Mouse (Mus musculus) E14TG2a.4 (cell line): ENCODE data around the gene Gatd1.

ENCODE experiments used
- H3K27me3 ChIP-seq: 2 replicates; pipeline ENCODE4 v1.6.1; 2014; ENCODE audit warnings: low read length, control low read depth; ENCODE audit not compliant: insufficient read depth
- H3K36me3 ChIP-seq: 2 replicates; pipeline ENCODE4 v1.6.1; 2014; ENCODE audit warnings: low read length, control low read depth; ENCODE audit not compliant: insufficient read depth
- H3K4me1 ChIP-seq: replicated peaks from 2 replicates; pipeline ENCODE4 v1.6.1; 2014; ENCODE audit warnings: low read depth, low read length, control low read depth
- H3K4me3 ChIP-seq: replicated peaks from 2 replicates; pipeline ENCODE4 v1.5.1; 2014; ENCODE audit warnings: mild to moderate bottlenecking, low read length
- H3K9me3 ChIP-seq: 2 replicates; pipeline ENCODE4 v1.6.1; 2014; ENCODE audit warnings: low read length, control low read depth
- CTCF ChIP-seq: conservative IDR thresholded peaks from 2 replicates; pipeline ENCODE4 v1.5.1; 2014; ENCODE audit warnings: low read length
- NANOG ChIP-seq: IDR thresholded peaks from 2 replicates; pipeline ENCODE4 v1.6.1; 2014; ENCODE audit warnings: borderline replicate concordance, low read length, mixed read lengths
- POU5F1 ChIP-seq: IDR thresholded peaks from 2 replicates; pipeline ENCODE4 v1.6.1; 2014; ENCODE audit warnings: low read length, borderline replicate concordance

The Gatd1 gene

GRCm38 (mm10) chr7:141423811-141424210, 9.9 kb upstream of the Gatd1 start:
- H3K27me3 ChIP-seq = no peaks in the 10 kb centered on the region; the same call in 1 of the 2 replicates
- no peaks in the 10 kb centered on the region for H3K36me3 ChIP-seq
- no peaks in the 10 kb centered on the region for H3K9me3 ChIP-seq
- peaks cover 48% of the 10 kb centered on the region for H3K4me1 ChIP-seq
- TF ChIP-seq NANOG (no peak), CTCF (no peak), POU5F1 (no peak)
- H3K4me3 ChIP-seq = no peak overlapping the region

- no peaks in the 10 kb centered on the region for H3K9me3 ChIP-seq
- peaks cover 50% of the 10 kb centered on the region for H3K4me1 ChIP-seq
- H3K36me3 ChIP-seq = no peaks in the 10 kb centered on the region
- H3K27me3 ChIP-seq = no peaks in the 10 kb centered on the region
- TF ChIP-seq POU5F1 = no peak
- no peak for TF ChIP-seq NANOG
- TF ChIP-seq CTCF = no peak
- H3K4me3 ChIP-seq = no peak overlapping the region
Observed at GRCm38 (mm10) chr7:141420030-141420702, 6.2 kb upstream of the Gatd1 start.

- H3K4me1 ChIP-seq = peaks cover 50% of the 10 kb centered on the region
- H3K4me3 ChIP-seq = no peak overlapping the region
- H3K27me3 ChIP-seq = no peaks in the 10 kb centered on the region
- no peaks in the 10 kb centered on the region for H3K9me3 ChIP-seq
- no peaks in the 10 kb centered on the region for H3K36me3 ChIP-seq
- TF ChIP-seq NANOG (no peak), POU5F1 (no peak), CTCF (no peak)
Observed at GRCm38 (mm10) chr7:141418970-141419369, 5.0 kb upstream of the Gatd1 start.

- no peak for TF ChIP-seq POU5F1
- TF ChIP-seq CTCF = no peak
- TF ChIP-seq NANOG = no peak
- Histone ChIP-seq H3K9me3 (no peaks in the 10 kb centered on the region), H3K27me3 (no peaks in the 10 kb centered on the region), H3K4me1 (peaks cover 56% of the 10 kb centered on the region), H3K4me3 (no peak overlapping the region), H3K36me3 (no peaks in the 10 kb centered on the region)
Observed at GRCm38 (mm10) chr7:141417731-141418681, 4.1 kb upstream of the Gatd1 start.

GRCm38 (mm10) chr7:141416144-141416841, 2.4 kb upstream of the Gatd1 start:
- peaks cover 8% of the 10 kb centered on the region for H3K36me3 ChIP-seq
- TF ChIP-seq CTCF (no peak), NANOG (no peak), POU5F1 (no peak)
- H3K4me1 ChIP-seq = peaks cover 54% of the 10 kb centered on the region
- H3K4me3 ChIP-seq = peak overlapping the region; percentile 11; the same call in 1 of the 2 replicates
- H3K9me3 ChIP-seq = no peaks in the 10 kb centered on the region
- no peaks in the 10 kb centered on the region for H3K27me3 ChIP-seq

- H3K4me3 ChIP-seq = peak overlapping the region; percentile 94
- peaks cover 36% of the 10 kb centered on the region for H3K36me3 ChIP-seq
- peaks cover 62% of the 10 kb centered on the region for H3K4me1 ChIP-seq
- TF ChIP-seq CTCF (no peak), NANOG (no peak), POU5F1 (no peak)
- H3K27me3 ChIP-seq = no peaks in the 10 kb centered on the region
- H3K9me3 ChIP-seq = no peaks in the 10 kb centered on the region
Observed at GRCm38 (mm10) chr7:141413331-141413730, 605 bp downstream of the Gatd1 start.

GRCm38 (mm10) chr7:141411667-141412066, 2.3 kb downstream of the Gatd1 start:
- Histone ChIP-seq H3K9me3 (peaks cover 5% of the 10 kb centered on the region), H3K4me3 (no peak overlapping the region), H3K27me3 (no peaks in the 10 kb centered on the region), H3K36me3 (peaks cover 44% of the 10 kb centered on the region), H3K4me1 (peaks cover 50% of the 10 kb centered on the region)
- TF ChIP-seq NANOG = no peak
- TF ChIP-seq POU5F1 = no peak
- TF ChIP-seq CTCF = no peak

GRCm38 (mm10) chr7:141410631-141411030, 3.3 kb downstream of the Gatd1 start:
- Histone ChIP-seq H3K27me3 (no peaks in the 10 kb centered on the region), H3K36me3 (peaks cover 44% of the 10 kb centered on the region), H3K9me3 (peaks cover 5% of the 10 kb centered on the region), H3K4me1 (peaks cover 39% of the 10 kb centered on the region), H3K4me3 (no peak overlapping the region)
- TF ChIP-seq NANOG = no peak
- no peak for TF ChIP-seq CTCF
- no peak for TF ChIP-seq POU5F1
